Mouse (Mus musculus): ENCODE results near the gene Gfy.
A peak's percentile ranks its signal among the peaks of the same experiment; 100 is the strongest.

Gene Gfy

DNA sequence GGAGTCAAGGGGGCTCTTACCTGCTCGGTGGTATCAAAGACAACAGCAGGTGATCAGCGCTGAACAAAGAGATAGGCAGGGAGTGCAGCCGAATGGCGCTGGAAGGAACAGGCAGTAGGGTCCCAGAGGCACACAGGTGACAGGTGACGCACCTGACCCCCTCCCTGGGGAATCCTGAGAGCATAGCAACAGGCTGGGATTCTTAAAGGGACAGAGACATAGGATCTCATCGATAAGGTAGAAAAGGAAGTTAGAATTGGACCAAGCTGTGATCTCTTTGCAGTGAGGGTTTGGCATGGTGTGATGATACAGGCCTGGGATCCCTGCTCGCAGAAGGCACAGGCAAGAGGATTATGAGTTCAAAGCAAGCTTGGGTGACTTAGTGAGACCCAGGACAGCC lies at the start of gene Gfy:
Gene Gfy, minus strand, starts transcription at position 101 of the 400 bp plus-strand sequence.
- no peak for DNase-seq (ENCODE audit: low read depth, low spot score)

DNA sequence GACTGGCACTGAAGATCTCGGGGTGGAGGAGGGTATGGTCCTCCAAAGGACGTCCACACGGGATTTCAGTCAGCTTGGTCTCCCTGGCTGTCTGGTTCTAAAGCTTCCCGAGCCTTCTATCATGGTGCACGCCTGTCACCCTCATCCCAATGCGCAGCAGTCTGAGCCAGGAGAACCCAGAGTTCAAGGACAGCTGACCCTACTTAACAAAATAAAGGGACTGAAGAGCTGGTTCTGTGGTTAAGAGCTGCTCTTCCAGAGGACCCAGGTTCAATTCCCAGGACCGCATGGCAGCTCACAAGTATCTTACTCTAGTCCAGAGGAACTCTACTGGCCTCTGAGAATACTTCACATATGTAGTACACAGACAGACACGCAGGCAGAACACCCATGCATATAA lies 49.7 kb upstream of the Gfy start:
- DNase-seq (ENCODE audit: low read depth, low spot score), result no peak

DNA sequence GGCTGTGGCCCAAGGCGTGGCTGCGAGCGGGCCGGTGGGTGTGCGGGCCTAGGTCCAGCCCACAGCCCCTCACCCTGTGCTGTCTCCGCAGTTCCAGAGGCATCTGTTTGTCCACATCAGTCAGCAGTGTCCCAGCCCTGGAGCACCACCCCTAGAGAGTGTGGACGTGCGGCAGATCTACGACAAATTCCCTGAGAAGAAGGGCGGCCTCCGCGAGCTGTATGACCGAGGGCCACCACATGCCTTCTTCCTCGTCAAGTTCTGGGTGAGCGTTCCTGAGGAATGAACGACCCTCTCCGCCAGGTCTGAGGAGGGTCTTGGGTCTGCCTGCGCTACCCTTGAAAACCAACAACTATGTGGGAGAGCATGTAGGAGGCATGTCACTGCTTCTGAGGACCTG lies 49.2 kb upstream of the Gfy start:
- no peak for DNase-seq (ENCODE audit: low read depth, low spot score)

DNA sequence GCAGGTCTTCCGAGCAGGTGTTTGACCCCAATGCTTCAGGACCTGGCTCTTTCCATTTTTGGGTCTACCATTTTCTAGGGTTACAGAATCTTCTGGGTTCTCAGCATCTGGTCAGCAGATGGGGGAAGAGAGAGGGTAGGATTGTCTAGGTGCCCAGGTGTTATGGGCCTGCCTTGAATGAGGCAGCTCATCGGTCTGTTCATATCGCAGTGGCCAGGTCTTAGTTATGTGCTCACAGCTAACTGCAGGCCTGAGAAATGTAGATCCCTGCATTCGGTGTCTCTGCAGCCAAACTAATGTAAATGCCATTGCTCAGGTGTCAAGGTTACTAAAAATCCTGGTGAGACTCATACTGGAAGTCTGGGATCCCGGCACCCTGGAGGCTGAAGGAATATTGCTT lies 47.1 kb upstream of the Gfy start:
- no peak for DNase-seq (ENCODE audit: low read depth, low spot score)

DNA sequence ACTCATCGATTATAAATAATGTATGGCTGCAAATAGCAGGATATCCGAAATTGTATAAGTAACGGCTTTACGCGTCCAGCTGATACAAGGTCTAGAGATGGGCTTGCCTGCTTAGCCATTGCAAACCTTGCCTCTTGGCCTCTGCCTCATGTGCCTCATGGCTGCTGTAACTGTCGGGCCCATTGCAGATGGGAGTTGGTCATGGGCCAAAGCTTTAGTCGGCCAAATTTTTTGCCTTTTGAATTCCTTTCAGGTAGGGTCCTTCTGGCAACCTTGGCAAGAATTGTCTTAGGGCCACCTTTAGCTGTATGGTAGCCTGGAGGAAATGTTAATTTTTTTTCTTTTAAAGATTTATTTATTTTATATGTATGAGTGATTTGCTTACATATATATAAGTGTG lies 45.5 kb upstream of the Gfy start:
- DNase-seq (ENCODE audit: low read depth, low spot score), result no peak

DNA sequence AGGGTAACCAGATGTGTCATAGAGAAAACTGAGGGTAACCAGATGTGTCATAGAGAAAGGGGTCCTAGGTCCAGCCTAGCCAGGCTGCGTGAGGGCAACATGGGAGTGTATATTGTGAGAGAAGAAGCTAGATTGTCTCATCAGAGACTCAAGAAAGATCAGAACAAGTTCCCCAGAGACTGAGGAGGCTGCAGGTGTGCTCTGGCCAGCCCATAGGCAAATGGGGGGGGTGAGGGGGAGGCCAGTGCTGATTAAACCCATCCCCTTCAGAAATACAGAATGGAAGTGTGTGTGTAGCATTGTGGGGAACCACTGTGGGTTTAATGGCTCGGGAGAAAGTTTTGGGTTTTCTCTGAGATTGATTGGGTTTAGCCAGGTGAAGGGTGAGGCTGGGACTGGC lies 42.3 kb upstream of the Gfy start:
- DNase-seq (ENCODE audit: low read depth, low spot score), result no peak

DNA sequence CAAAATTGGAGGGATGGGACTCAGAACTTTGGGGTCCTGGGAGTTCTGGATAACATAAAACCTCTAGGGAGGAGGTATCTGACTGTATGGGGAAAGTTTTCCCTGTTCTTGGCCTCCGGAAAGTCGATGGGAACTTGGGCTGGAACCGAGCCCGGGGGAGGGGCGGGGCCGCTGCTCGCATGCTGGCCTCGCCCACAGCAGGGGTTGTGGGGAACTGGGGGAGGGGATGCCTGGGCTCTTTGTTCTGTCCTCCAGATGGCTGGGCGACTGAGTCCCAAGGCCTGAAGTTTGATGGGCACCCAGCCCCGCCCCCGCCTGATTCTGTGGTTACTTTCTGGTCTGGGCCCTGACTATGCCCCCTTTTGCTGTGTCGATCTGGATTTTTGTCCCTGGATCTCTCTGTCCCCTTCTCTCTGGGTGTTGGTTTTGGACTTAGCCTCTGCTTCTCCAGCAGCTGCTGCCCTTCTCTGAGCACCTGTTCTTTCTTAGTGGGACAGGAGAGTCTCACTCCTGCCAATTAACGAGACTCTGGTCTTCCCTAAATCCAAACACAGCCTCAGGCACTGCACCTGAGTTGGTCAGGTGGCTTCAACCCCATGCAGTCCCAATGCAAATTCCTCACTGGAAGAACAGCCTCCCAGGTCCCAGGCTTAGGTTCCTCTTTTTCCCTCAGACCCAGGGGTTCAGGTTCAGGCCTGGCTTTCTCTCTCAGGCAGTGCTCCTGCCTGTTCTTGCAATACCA lies 37.2 kb upstream of the Gfy start:
- peak; percentile 95 for DNase-seq (ENCODE audit: low read depth, low spot score)

DNA sequence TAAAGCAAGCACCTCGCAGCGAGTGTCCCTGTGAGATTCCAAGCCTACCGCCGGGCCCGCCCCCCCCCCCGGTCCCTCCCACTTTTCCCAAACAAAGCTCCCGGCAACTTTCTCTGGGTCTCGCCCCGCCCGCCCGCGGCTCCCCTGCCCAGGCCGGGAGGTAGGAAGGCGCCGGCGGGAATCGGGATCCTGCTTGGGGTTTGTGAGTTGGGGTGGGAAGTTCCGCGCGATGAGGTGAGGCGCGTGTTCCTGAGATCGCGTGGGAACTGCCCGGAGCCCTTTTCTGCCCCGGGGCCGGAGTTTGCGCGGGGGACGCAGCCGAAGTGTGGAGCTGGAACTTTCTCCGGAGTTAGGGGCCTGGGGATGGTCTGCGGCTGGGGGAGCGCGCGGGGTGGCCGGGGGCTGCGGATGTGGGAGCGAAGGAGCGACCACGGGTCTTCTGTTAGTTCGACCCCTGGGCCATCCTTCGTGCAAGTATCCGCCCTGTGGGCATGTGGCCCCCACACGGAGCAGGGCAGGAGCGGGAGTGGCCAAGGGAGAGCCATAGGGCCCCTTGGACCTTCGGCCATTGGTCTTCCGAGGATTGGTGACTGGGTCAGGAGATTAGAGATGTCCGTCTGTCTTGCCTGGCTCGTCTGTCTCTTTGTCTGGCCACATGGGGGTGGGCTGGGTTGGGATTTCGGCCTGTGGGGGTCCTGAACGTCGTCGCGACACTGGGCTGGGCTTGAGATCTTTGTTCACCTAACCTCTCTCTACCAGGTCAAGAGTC lies 36.5 kb upstream of the Gfy start, which contains the start of gene Tead2:
Gene Tead2, plus strand, starts transcription at position 81 of the 769 bp plus-strand sequence.
- DNase-seq (ENCODE audit: low read depth, low spot score), result peak; percentile 67

DNA sequence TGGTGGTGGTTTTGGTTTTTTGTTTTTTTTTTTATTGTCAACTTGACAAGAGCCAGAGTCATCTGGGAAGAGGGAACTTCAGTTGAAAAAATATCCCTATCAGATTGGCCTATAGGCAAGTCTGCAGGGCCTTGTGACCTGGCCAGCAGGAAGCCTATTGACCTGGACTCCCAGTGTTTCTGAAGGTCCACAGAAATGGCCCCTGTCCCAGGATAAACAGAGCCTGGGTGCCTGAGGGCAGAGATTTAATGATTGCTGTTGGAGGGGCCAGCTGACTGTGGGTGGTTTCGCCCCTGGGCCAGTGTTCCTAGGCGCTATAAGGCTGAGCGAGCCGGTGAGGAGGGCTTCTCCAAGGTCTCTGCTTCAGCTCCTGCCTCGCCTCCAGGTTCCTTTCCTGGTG lies 34.3 kb upstream of the Gfy start:
- DNase-seq (ENCODE audit: low read depth, low spot score), result no peak

DNA sequence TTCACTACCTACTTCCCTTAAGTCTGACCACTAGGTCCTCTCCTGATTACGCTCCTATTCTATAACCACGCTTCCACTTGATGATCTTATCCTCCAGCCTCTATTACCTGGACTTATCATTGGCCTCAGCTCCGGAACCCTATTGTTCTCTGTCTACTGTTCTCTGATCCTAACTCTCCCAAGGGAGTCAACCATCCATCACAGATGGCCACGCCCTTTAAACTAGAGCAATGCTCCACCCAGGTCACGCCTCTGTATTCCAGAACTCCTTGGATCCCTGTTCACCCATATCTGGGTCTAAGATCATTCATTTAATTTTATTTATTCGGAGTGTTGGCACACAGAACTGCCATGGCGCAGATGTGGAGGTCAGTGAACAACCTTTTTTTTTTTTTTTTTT lies 33.0 kb upstream of the Gfy start:
- DNase-seq (ENCODE audit: low read depth, low spot score), result no peak

DNA sequence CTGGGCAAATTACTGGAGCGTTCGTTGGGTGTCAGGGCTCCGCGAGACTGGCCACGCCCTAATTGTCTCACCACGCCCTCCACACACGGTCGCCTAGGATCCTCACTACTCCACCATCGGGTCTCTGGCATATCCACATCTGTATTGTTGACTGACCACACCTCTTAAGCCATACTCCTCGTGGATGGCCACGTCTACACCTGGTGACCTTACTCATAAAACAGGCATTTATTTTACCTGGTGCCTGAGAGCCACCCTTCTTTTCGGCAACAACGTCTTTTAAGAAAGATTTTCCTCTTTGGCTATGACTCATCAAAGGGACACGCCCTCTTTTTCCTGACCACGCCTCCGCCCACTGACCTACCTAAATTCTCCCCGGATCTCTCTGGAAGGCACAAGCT lies 32.5 kb upstream of the Gfy start, which contains the start of gene Dkkl1:
Gene Dkkl1, minus strand, starts transcription at position 297 of the 401 bp plus-strand sequence.
- DNase-seq (ENCODE audit: low read depth, low spot score), result no peak

DNA sequence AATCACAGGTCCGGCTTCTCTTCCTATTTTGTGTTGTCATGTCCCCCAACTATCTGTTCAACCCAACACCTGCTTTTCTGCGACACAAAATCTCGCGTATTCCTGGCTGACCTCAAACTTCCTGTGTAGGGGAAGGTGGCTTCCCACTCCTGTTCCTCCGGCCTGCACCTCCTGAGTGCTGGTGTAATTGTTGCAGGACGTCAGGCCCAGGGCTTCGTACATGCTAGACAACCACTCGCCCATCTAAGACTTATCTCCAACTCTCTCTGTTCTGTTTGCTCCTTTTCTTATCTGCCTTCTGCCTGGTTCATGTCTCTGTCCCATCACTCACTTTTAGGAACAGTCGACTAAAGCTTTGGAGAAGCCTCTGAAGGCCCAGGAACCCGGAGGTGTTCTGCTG lies 31.7 kb upstream of the Gfy start:
- no peak for DNase-seq (ENCODE audit: low read depth, low spot score)

DNA sequence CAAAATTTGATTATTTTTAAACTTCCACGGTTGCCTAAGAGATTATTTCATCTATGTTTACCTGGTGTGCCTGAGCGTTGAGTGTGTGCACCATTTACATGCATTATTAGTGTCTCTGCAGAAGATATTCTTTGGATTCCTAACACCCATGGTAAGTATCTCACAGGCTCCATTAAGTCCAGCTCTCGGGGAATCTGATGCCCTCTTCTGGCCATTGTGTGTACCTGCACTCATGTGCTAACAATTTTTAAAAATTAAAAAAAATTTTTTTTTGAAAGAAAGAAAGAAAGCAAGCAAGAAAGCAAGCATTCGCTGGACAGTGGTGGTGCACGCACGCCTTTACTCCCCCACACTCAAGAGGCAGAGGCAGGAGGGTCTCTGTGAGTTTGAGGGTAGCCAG lies 28.9 kb upstream of the Gfy start:
- no peak for DNase-seq (ENCODE audit: low read depth, low spot score)

DNA sequence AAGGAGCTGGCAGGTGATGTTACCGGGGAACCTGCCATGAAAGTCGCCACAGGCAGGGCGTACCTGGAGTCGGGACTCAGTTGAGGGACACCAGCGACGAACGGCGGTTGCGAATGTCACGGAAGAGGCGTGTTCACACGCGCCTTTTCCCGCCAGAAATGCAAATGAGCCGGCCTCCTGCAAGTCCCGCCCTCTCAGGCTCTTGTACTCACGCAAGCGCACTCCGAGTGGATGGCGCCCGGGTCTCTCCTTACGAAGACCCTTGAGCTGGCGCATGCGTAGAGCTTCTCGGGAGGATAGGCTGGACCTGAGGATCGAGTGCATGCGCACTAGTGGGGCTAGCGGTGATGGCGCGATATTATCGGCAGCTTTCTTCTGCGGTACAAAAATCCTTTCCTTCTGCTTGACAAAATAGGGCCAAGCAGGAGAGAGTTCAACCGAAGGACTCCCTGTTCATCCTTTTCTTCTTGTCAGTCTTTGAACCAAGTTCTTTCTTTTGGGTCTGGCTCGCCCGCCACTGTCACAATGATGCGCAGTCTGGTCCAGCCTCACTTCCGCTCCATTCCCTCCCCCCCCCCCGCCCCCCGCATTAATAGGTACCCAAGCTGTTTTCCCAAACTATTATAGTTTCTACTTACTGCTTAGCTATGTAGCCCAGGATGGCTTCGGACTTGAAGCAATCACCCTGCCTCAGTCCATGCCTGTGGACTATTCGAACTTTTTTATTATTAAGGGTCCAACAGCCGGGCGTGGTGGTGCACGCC lies 25.2 kb upstream of the Gfy start, which contains the start of gene Ccdc155:
Gene Ccdc155, minus strand, starts transcription at position 513 of the 764 bp plus-strand sequence.
- DNase-seq (ENCODE audit: low read depth, low spot score), result peak; percentile 99

DNA sequence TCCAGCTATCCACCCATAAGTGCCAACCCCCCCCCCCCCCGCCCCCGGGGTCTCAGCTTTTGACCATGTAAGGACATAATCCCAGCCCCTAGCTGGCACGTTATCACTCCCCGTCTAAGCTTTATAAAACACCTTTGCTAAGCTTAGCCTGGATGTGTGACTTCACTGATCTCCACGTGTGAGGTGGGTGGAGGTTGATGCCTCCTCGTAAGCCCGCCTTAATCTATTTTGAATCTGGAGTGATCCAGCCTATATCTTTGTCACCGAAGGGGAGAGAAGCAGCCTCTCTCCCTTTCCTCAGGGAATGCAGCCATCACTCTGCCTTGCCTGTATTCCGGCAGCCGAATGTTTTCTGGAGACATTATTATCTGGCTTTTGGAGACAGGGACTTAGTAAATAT lies 23.3 kb upstream of the Gfy start:
- DNase-seq (ENCODE audit: low read depth, low spot score), result no peak

DNA sequence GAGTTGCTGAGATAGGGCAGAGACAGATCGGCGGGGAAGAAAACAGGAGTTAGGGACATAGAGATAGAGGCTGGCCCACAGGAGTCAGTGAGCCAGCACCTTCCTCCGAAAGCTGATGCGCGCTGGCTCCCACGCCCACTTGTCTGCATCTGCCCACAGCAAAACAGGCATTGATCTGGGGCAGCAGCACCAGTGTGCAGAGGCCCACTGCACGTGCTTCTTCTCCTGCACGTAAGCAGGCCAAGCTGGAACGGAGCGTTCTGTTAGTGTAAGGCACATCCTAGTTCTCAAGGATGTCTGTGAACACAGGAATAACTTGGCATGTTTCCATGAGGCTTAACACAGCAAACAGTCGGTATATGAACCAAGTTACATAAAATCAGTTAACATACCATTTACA lies 19.6 kb upstream of the Gfy start:
- no peak for DNase-seq (ENCODE audit: low read depth, low spot score)

DNA sequence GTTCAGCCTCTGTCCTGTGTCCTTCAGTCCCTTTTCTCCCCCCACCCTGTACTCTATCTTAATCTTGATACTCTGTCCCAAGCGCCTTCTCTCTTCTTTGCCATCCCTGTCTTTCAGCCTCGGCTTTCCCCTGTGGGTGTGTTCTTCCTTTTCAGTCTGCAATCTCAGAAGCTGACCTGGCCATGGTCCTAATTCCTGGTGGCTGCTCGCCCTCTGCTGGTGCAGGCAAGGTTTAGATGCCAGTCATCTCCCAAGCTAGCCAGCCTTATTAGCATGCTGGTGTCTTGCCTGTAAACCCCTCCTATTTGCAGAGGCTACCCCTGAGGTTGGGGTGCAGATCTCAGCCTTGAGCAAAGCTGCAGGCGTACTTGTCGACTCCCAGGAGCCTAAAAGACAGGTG lies 19.1 kb upstream of the Gfy start:
- peak; percentile 76 for DNase-seq (ENCODE audit: low read depth, low spot score)

DNA sequence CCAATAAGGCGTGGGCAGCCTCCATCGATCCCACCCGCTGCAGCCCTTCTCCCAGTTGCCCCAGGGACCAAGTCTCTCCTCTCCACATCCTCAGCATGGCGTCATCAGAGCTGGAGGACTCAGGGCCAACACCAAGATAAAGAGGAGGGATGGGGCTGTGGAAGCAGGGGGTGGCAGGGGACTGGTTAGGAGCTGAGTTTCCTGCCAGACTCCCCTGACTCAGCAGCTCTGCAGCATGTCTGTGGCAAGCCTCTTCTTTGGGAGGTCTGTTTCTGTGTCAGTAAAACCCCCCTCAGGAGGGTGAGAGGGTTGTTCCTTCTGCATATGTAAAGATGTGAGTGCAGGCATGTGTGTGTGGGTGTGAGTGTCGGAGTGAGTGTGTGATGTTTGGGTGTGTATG lies 17.6 kb upstream of the Gfy start:
- DNase-seq (ENCODE audit: low read depth, low spot score), result no peak

DNA sequence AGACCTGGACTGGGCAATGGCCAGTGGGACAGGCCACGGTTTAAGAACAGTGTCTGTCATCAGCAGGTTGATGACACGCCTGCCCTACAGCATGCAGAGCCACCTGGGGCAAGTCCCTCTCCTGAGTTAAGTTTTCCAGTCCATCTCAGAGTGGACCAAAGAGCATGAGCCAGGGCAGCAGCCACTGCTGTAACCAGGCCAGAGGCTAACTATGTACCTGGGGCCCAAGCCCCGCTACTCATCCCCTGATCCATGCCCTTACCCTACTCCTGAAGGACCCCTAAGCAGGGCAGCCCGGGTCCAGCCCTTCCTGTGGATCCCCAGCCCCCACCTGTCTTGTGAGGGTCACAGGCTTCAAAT lies 16.8 kb upstream of the Gfy start:
- no peak for DNase-seq (ENCODE audit: low read depth, low spot score)

DNA sequence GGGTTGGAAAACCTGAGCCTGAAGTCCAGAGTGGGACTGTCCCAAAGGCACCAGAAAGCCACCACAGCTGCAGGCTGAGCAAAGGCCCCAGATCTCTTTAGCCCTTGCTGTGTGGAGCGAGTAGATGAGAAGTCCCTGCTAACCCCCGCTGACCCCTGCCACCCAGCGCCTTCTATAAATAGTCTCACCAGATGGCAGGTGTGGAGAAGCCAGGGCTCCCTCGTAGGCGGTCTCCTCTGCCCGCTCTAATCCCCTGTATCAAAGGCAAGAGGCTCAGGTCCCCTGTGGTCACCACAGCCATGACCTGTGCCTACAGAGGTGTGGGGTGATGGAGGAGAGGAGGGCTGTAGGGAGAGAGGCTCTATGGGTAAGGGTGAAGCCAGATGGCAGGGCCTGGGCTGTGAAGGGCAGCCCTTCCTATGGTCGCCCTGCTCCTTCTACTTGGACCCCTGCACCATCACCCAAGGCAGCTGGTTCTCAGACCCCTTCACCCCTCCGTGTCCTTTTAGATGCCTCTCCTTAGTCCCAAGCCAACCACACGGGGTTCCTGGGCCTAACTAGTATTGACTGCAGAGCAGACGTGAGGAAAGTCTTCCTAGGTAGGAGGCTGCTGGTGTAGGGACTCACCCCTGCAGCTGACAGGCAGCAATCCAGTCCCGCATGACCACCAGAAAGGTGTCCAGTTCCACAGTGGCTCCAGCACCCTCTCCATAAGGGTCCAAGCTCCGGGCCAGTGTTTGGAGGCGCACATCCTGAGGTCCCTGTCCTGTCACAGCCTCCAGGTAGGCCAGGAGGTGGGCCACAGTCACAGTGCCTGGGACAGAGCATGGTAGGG lies 16.2 kb upstream of the Gfy start:
- no peak for DNase-seq (ENCODE audit: low read depth, low spot score)

All from forelimb bud, embryonic 11.5 days (tissue).